Mouse (Mus musculus): ENCODE data around the gene Prrt4. TPM values are rescaled to one million over a fixed set of nuclear protein-coding genes. Genes with fewer than 3 reads are reported as not detected.

Gene Prrt4
- total and polyA plus RNA-seq, 2 experiments, result 0.02 TPM; not detected in 1

DNA sequence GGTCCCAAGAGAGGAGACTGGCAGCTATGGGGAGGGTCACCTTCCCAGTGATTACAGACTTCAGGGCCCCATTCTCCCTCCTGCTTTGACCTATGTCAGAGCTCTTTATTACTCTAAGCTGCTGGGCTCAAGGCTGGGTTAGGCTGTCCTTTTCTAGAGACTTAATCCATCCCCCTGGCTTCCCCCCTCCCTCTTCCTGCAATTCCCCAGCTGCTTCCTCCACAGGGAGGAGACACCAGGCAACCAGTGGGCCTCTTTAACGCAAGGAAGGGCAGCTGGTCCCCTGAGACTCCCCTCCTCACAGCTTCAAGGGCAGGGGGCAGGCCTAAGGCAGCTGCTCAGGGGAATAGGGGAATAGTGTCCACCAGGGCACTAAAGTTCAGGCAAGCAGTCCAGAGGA is 34.9 kb upstream of the Prrt4 start:
- Histone ChIP-seq H3K79me2 (ENCODE audit: control insufficient read depth, insufficient read depth, low read length) (no peaks in the 10 kb centered on the region), H3K27me3 (ENCODE audit: control insufficient read depth, insufficient read depth, low read length) (0 out of 2 replicates have a peak, but pooled peaks cover 3% of the 10 kb centered on the region), H3K4me3 (ENCODE audit: insufficient read depth, low read depth, low read length) (no peak overlapping the region), H3K36me3 (ENCODE audit: control insufficient read depth, insufficient read depth, low read length) (no peaks in the 10 kb centered on the region), H3K27ac (replicated peaks; ENCODE audit: insufficient read depth, low read depth, low read length) (no peak overlapping the region), H3K9ac (ENCODE audit: low read depth, low read length) (no peak overlapping the region), H3K4me1 (ENCODE audit: control insufficient read depth, insufficient read depth, low read length) (peaks cover 4% of the 10 kb centered on the region; the same call in 1 of the 2 replicates)
- DNase-seq (ENCODE audit: extremely low read depth, low read depth, low spot score), result no peak
- WGBS, result 75% methylated on average over 1 of the region's 1 CpGs
- TF ChIP-seq POLR2A (IDR thresholded peaks at IDR 0.05; ENCODE audit: extremely low read depth, insufficient read depth, low read length) (no peak), CTCF (IDR thresholded peaks at IDR 0.05; ENCODE audit: low read depth, low read length) (no peak)

DNA sequence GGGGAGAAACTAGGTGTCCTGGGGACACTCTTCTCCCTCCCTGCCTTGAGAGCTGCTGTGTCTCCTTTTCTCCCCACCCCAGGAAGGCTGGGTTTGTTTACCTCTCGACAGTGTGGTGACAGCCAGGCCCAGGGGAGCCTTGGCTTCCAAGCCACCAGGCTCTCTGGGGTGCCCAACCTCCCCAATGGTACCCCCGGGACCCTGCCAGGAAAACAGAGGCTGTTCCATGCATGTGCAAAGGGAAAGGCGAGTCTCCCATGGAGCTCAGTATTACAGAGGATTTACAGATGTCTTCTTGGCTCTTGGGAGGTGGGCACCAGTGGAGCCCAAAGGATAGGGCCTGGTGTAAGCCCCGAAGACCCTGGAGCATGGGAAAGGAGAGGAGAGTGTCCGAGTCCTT is 34.1 kb upstream of the Prrt4 start:
- no peak for DNase-seq (ENCODE audit: extremely low read depth, low read depth, low spot score)
- Histone ChIP-seq H3K4me3 (ENCODE audit: insufficient read depth, low read depth, low read length) (no peak overlapping the region), H3K79me2 (ENCODE audit: control insufficient read depth, insufficient read depth, low read length) (no peaks in the 10 kb centered on the region), H3K27ac (replicated peaks; ENCODE audit: insufficient read depth, low read depth, low read length) (no peak overlapping the region), H3K36me3 (ENCODE audit: control insufficient read depth, insufficient read depth, low read length) (no peaks in the 10 kb centered on the region), H3K9ac (ENCODE audit: low read depth, low read length) (no peak overlapping the region), H3K4me1 (ENCODE audit: control insufficient read depth, insufficient read depth, low read length) (peaks cover 4% of the 10 kb centered on the region; the same call in 1 of the 2 replicates), H3K27me3 (ENCODE audit: control insufficient read depth, insufficient read depth, low read length) (0 out of 2 replicates have a peak, but pooled peaks cover 3% of the 10 kb centered on the region)
- TF ChIP-seq CTCF (IDR thresholded peaks at IDR 0.05; ENCODE audit: low read depth, low read length) (no peak), POLR2A (IDR thresholded peaks at IDR 0.05; ENCODE audit: extremely low read depth, insufficient read depth, low read length) (no peak)
- WGBS, result 82% methylated on average over 5 of the region's 5 CpGs

DNA sequence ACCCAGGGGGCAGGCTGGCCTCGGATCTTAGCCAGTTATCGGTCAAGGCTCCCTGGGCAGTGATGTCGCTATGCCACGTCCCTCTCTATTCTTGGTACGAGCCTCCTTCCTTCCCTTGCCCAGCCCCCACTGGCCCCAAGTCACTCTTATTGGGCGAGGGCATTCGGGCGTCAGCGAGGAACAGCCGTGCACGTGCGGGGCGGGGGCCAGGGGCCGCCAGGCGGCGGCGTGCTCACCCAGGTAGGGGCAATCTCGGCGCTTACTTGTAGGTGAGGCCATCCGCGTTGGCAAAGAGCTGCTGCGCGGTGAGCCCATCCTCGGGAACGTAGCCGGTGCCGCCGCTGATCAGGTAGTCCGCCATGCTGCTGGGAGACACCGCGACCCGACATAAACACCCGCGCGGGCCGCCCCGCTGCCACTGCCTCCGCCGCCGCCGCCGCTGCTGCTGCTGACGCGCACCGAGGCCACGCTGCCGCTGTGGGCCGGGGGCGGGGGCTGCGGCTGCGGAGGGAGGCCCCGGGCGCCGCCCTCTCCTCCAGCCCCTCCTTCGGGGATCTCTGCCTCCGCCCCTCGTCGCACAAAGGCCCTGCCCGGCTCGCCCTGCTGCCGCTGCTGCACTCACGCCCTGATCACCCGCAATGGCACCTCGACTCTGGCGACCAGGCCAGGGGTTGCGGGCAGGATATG is 32.6 kb upstream of the Prrt4 start:
- DNase-seq (ENCODE audit: extremely low read depth, low read depth, low spot score), result peak; percentile 41
- no peaks in the 10 kb centered on the region for H3K36me3 ChIP-seq (ENCODE audit: control insufficient read depth, insufficient read depth, low read length)
- 2% methylated on average over 66 of the region's 66 CpGs for WGBS
- no peak for TF ChIP-seq POLR2A (IDR thresholded peaks at IDR 0.05; ENCODE audit: extremely low read depth, insufficient read depth, low read length)
- TF ChIP-seq CTCF (IDR thresholded peaks at IDR 0.05; ENCODE audit: low read depth, low read length), result no peak
- H3K27me3 ChIP-seq (ENCODE audit: control insufficient read depth, insufficient read depth, low read length), result 0 out of 2 replicates have a peak, but pooled peaks cover 3% of the 10 kb centered on the region
- no peaks in the 10 kb centered on the region for H3K79me2 ChIP-seq (ENCODE audit: control insufficient read depth, insufficient read depth, low read length)
- H3K27ac ChIP-seq (replicated peaks; ENCODE audit: insufficient read depth, low read depth, low read length), result no peak overlapping the region
- H3K4me3 ChIP-seq (ENCODE audit: insufficient read depth, low read depth, low read length), result peak overlapping the region; percentile 72
- peaks cover 4% of the 10 kb centered on the region; the same call in 1 of the 2 replicates for H3K4me1 ChIP-seq (ENCODE audit: control insufficient read depth, insufficient read depth, low read length)
- peak overlapping the region; percentile 70 for H3K9ac ChIP-seq (ENCODE audit: low read depth, low read length)

DNA sequence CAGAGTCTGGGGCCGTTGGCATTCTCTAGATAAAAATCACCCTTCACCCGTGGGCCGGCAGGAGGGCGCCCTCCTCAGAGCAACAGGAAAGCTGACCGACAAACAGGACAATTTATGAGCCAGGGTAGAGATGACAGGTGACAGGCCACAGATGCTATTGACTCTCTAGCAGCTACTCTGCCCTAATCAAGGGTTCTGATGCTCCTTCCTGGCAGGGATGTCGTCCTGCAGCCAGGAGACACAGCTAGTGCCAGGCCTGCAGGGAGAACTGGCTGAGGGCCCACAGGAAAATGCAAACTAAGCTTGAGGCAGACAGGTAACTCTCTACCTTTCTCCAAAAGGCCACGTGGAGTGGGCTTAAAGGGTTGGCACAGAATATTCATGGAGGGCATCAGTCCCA is 31.8 kb upstream of the Prrt4 start:
- Histone ChIP-seq H3K9ac (ENCODE audit: low read depth, low read length) (no peak overlapping the region), H3K4me1 (ENCODE audit: control insufficient read depth, insufficient read depth, low read length) (peaks cover 4% of the 10 kb centered on the region; the same call in 1 of the 2 replicates), H3K4me3 (ENCODE audit: insufficient read depth, low read depth, low read length) (no peak overlapping the region), H3K27ac (replicated peaks; ENCODE audit: insufficient read depth, low read depth, low read length) (no peak overlapping the region), H3K79me2 (ENCODE audit: control insufficient read depth, insufficient read depth, low read length) (no peaks in the 10 kb centered on the region), H3K27me3 (ENCODE audit: control insufficient read depth, insufficient read depth, low read length) (0 out of 2 replicates have a peak, but pooled peaks cover 3% of the 10 kb centered on the region), H3K36me3 (ENCODE audit: control insufficient read depth, insufficient read depth, low read length) (no peaks in the 10 kb centered on the region)
- TF ChIP-seq POLR2A (IDR thresholded peaks at IDR 0.05; ENCODE audit: extremely low read depth, insufficient read depth, low read length) (no peak), CTCF (IDR thresholded peaks at IDR 0.05; ENCODE audit: low read depth, low read length) (no peak)
- no peak for DNase-seq (ENCODE audit: extremely low read depth, low read depth, low spot score)
- WGBS, result 57% methylated on average over 7 of the region's 7 CpGs

DNA sequence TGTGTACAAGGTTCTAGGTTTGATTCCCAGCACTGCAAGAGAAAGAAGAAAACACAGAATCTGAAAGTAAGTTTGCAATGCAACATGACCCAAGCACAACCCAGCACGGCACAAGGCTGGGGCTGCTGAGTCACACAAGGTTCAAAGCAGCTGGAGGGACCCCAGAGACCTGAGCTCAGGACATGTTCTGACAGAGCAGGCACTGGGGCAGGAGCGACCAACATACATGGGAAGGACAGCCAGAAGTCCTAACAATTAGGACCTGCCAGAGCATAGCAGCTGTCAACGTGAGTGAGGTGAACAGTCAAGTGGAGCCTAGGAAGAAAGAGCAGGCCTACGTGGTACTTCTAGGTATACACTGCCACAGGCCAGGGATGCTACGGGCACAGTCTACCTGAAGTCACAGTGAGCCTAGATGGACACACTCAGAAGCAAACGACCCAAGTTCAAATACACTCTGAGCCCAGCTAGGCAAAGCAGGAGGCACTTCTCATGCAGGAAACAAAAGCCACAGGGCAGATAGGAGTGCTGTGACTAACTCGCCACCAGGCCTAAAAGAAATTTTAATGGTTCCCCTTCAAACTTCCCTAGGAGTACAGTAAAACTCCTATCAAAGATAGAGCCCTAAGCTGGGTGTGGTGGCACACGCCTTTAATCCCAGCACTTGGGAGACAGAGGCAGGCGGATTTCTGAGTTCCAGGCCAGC is 31.0 kb upstream of the Prrt4 start:
- H3K4me1 ChIP-seq (ENCODE audit: control insufficient read depth, insufficient read depth, low read length), result peaks cover 4% of the 10 kb centered on the region; the same call in 1 of the 2 replicates
- no peak overlapping the region for H3K4me3 ChIP-seq (ENCODE audit: insufficient read depth, low read depth, low read length)
- TF ChIP-seq CTCF (IDR thresholded peaks at IDR 0.05; ENCODE audit: low read depth, low read length) (no peak), POLR2A (IDR thresholded peaks at IDR 0.05; ENCODE audit: extremely low read depth, insufficient read depth, low read length) (no peak)
- H3K27ac ChIP-seq (replicated peaks; ENCODE audit: insufficient read depth, low read depth, low read length), result no peak overlapping the region
- 88% methylated on average over 9 of the region's 9 CpGs for WGBS
- no peaks in the 10 kb centered on the region for H3K36me3 ChIP-seq (ENCODE audit: control insufficient read depth, insufficient read depth, low read length)
- DNase-seq (ENCODE audit: extremely low read depth, low read depth, low spot score), result no peak
- H3K79me2 ChIP-seq (ENCODE audit: control insufficient read depth, insufficient read depth, low read length), result no peaks in the 10 kb centered on the region
- H3K9ac ChIP-seq (ENCODE audit: low read depth, low read length), result no peak overlapping the region
- H3K27me3 ChIP-seq (ENCODE audit: control insufficient read depth, insufficient read depth, low read length), result 0 out of 2 replicates have a peak, but pooled peaks cover 3% of the 10 kb centered on the region

Data from liver, adult 2 months (tissue).